Mouse (Mus musculus) CH12.LX (cell line): ENCODE results near the gene Foxp1. TPM values are rescaled to one million over a fixed set of nuclear protein-coding genes. Genes with fewer than 3 reads are reported as not detected.
A peak's percentile ranks its signal among the peaks of the same experiment; 100 is the strongest.

ENCODE experiments used
- DNase-seq: peaks from one replicate; pipeline ENCODE4 v3.0.0-alpha.2; 2013; ENCODE audit errors: extremely low read depth
- H3K27ac ChIP-seq: 2 replicates; pipeline ENCODE4 v1.5.1; 2012; ENCODE audit warnings: low read depth, mild to moderate bottlenecking, control low read depth, moderate library complexity; ENCODE audit not compliant: insufficient read depth
- H3K27me3 ChIP-seq: replicated peaks from 2 replicates; pipeline ENCODE3; 2012; ENCODE audit warnings: inconsistent platforms
- H3K36me3 ChIP-seq, 2 experiments: replicated peaks in 1 of 2; 2 replicates each; pipeline versions ENCODE3 to v1.6.1; 2012; ENCODE audit warnings: inconsistent platforms in 1 of 2, low read length in 1 of 2, mild to moderate bottlenecking in 1 of 2, mixed read lengths in 1 of 2, moderate library complexity in 1 of 2; ENCODE audit not compliant: control insufficient read depth in 1 of 2, insufficient read depth in 1 of 2
- H3K4me1 ChIP-seq, 2 experiments: 2 replicates each; pipeline ENCODE4 v1.6.1; 2012; ENCODE audit warnings: inconsistent platforms in 1 of 2, moderate library complexity in 1 of 2; ENCODE audit not compliant: insufficient read depth in 2 of 2, control insufficient read depth in 1 of 2
- H3K4me2 ChIP-seq: 2 replicates; pipeline ENCODE4 v1.6.1; 2012; ENCODE audit warnings: low read depth, mild to moderate bottlenecking, control low read depth; ENCODE audit not compliant: poor library complexity, insufficient read depth, severe bottlenecking
- H3K4me3 ChIP-seq, 3 experiments: fragments of 150-350 bp in 1 of 3; sonication (generic) in 1 of 3; replicated peaks in 1 of 3; 2 replicates each; pipeline versions ENCODE3 to v1.5.1; 2011 to 2012; ENCODE audit warnings: low read depth in 2 of 3, low read length in 2 of 3, mild to moderate bottlenecking in 2 of 3, moderate library complexity in 2 of 3, control low read depth in 1 of 3, improper control_type of control experiment in 1 of 3, inconsistent platforms in 1 of 3, mixed read lengths in 1 of 3; ENCODE audit not compliant: poor library complexity in 1 of 3
- H3K79me2 ChIP-seq: replicated peaks from 2 replicates; pipeline ENCODE4 v1.6.1; 2012; ENCODE audit warnings: mild to moderate bottlenecking, moderate library complexity; ENCODE audit not compliant: control insufficient read depth, poor library complexity, insufficient read depth, severe bottlenecking; ENCODE audit errors: extremely low read depth
- H3K9ac ChIP-seq: 2 replicates; pipeline ENCODE4 v1.6.1; 2012; ENCODE audit warnings: low read depth, mild to moderate bottlenecking, control low read depth, moderate library complexity; ENCODE audit not compliant: insufficient read depth
- H3K9me3 ChIP-seq: replicated peaks from 2 replicates; pipeline ENCODE3; 2012; ENCODE audit warnings: low read length, inconsistent platforms, mixed read lengths
- CTCF ChIP-seq, 2 experiments: IDR thresholded peaks in 1 of 2; conservative IDR thresholded peaks in 1 of 2; 2 replicates each; pipeline ENCODE4 v1.5.1; 2011 to 2012; ENCODE audit warnings: low read depth in 2 of 2, low read length in 2 of 2, improper control_type of control experiment in 1 of 2, inconsistent platforms in 1 of 2, mild to moderate bottlenecking in 1 of 2, moderate library complexity in 1 of 2
- IRF4 ChIP-seq: IDR thresholded peaks from 2 replicates; pipeline ENCODE4 v1.6.1; 2014; ENCODE audit warnings: low read depth, mild to moderate bottlenecking, inconsistent platforms, low read length, improper control_type of control experiment
- JUN ChIP-seq: IDR thresholded peaks from 2 replicates; pipeline ENCODE4 v1.6.1; 2011; ENCODE audit warnings: low read depth, mild to moderate bottlenecking, low read length, improper control_type of control experiment, moderate library complexity; ENCODE audit not compliant: insufficient read depth
- MAFK ChIP-seq: IDR thresholded peaks from 2 replicates; pipeline ENCODE4 v1.6.1; 2011; ENCODE audit warnings: low read length, improper control_type of control experiment; ENCODE audit not compliant: insufficient replicate concordance
- MAX ChIP-seq: IDR thresholded peaks from 2 replicates; pipeline ENCODE4 v1.6.1; 2011; ENCODE audit warnings: low read length, improper control_type of control experiment
- NELFE ChIP-seq: IDR thresholded peaks from 2 replicates; pipeline ENCODE4 v1.6.1; 2011; ENCODE audit warnings: low read depth, low read length, improper control_type of control experiment
- POLR2A ChIP-seq: IDR thresholded peaks from 2 replicates; pipeline ENCODE4 v1.6.1; 2011; ENCODE audit warnings: low read depth, mild to moderate bottlenecking, improper control_type of control experiment, low read length
- POLR2AphosphoS2 ChIP-seq: IDR thresholded peaks from 2 replicates; pipeline ENCODE4 v1.6.1; 2011; ENCODE audit warnings: low read depth, low read length, improper control_type of control experiment
- RAD21 ChIP-seq: IDR thresholded peaks from 2 replicates; pipeline ENCODE4 v1.6.1; 2011; ENCODE audit warnings: low read depth, mild to moderate bottlenecking, low read length, improper control_type of control experiment, moderate library complexity
- RCOR1 ChIP-seq: conservative IDR thresholded peaks from 2 replicates; pipeline ENCODE4 v1.6.1; 2012; ENCODE audit warnings: low read depth, mild to moderate bottlenecking, inconsistent platforms, low read length, improper control_type of control experiment
- SIN3A ChIP-seq: IDR thresholded peaks from 2 replicates; pipeline ENCODE4 v1.6.1; 2012; ENCODE audit warnings: low read length, improper control_type of control experiment, inconsistent platforms
- TBP ChIP-seq: conservative IDR thresholded peaks from 2 replicates; pipeline ENCODE4 v1.6.1; 2011; ENCODE audit warnings: low read depth, low read length, improper control_type of control experiment
- TCF12 ChIP-seq: IDR thresholded peaks from 2 replicates; pipeline ENCODE4 v1.6.1; 2014; ENCODE audit warnings: low read depth, mild to moderate bottlenecking, inconsistent platforms, low read length, improper control_type of control experiment
- UBTF ChIP-seq: IDR thresholded peaks from 2 replicates; pipeline ENCODE4 v1.6.1; 2012; ENCODE audit warnings: low read depth, mild to moderate bottlenecking, inconsistent platforms, low read length, improper control_type of control experiment, moderate library complexity
- USF1 ChIP-seq: IDR thresholded peaks from 2 replicates; pipeline ENCODE4 v1.6.1; 2014; ENCODE audit warnings: low read depth, mild to moderate bottlenecking, inconsistent platforms, low read length, improper control_type of control experiment
- USF2 ChIP-seq: conservative IDR thresholded peaks from 2 replicates; pipeline ENCODE4 v1.6.1; 2011; ENCODE audit warnings: low read depth, low read length, improper control_type of control experiment
- ZC3H11A ChIP-seq: IDR thresholded peaks from 2 replicates; pipeline ENCODE4 v1.6.1; 2012; ENCODE audit warnings: low read depth, mild to moderate bottlenecking, inconsistent platforms, low read length, improper control_type of control experiment
- ZMIZ1 ChIP-seq: IDR thresholded peaks from 2 replicates; pipeline ENCODE4 v1.6.1; 2012; ENCODE audit warnings: low read depth, mild to moderate bottlenecking, inconsistent platforms, low read length, improper control_type of control experiment
- ZNF384 ChIP-seq: IDR thresholded peaks from 2 replicates; pipeline ENCODE4 v1.6.1; 2012; ENCODE audit warnings: low read depth, low read length, improper control_type of control experiment, inconsistent platforms
- dilution Hi-C: fragments of 300-500 bp; cut with MboI; formaldehyde crosslinking; loops from 2 replicates; pipeline ENCODE4 v1.14.3; 2020; ENCODE audit warnings: low sequenced_read_pairs; ENCODE audit not compliant: extremely low pct_unique_long_range_greater_than_20kb, extremely low pct_ligation_motif_present
- in situ Hi-C: fragments of 300-500 bp; cut with MboI; formaldehyde crosslinking; loops from 3 replicates; pipeline ENCODE4 v1.14.3; 2019; ENCODE audit warnings: low sequenced_read_pairs, low pct_ligation_motif_present, low pct_unique_long_range_greater_than_20kb, mixed read lengths
- polyA plus RNA-seq: library from polyadenylated mRNA; unstranded; fragments of >175 nt; gene quantifications from 2 replicates; pipeline ENCODE4 v1.2.1, GENCODE M21; 2012; ENCODE audit warnings: low read depth; ENCODE audit not compliant: insufficient read length
- total RNA-seq, 2 experiments: library from RNA; depleted of rRNA; stranded (reverse); fragments of 300-350 nt in 1 of 2; fragments of >200 nt in 1 of 2; gene quantifications; 2 replicates each; pipeline ENCODE4 v1.2.3; 2012 to 2014

Gene Foxp1
- total and polyA plus RNA-seq, 3 experiments, result 66.5 to 105 (median 87.4) TPM

DNA sequence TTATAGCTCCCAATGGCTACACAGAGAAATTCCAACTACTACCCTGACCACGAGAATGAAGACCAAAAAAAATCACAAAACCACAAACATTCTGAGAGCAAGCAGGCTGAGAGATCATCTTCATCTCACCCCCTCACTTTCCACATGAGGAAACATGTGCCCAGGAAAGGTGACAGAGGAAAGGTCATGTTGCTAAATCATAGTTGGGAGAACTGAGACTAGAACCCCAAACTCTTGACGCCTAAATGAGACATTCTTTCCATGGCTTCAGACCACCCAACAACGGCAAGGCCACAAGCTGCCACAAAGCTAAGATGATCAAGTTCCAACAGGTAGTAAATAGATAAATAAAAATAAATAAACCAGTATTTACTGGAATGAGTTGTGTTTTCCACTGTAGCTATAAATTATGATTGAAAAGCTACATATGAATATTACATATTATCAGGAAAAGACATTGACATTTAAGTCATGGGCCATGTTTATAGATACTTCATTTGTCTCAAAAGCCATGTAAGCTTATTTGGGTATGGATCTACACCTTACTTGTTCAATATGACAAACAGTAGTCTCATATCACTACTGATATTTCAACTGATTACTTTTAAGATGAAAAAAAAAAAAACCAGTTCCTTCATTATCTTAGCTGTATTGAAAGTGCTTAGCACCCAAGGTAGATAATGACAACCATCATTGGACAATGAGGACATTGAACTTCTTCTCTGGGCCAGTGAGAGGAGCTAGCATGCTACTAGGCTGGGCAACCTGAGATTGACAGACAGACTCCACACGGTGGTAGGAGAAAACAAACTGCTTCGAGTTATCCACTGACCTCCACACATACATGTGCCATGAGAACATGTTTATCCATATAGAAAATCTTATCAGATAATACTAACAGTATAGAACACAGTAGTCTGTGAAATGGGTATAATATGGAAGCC, 476.4 kb downstream of the Foxp1 start (continued):
- TF ChIP-seq USF1 (no peak), MAX (peak; percentile 75; the same call in 1 of the 2 replicates), POLR2A (no peak), ZMIZ1 (no peak), ZC3H11A (no peak; the same call in 1 of the 2 replicates), CTCF (conservative IDR thresholded peaks at IDR 0.05 in 1 of 2, IDR thresholded peaks at IDR 0.05 in 1 of 2; ENCODE audit: low read depth in 2 of 2, low read length in 2 of 2) (peak in 1 of 2 experiments; percentile 73; a peak in 2 of 4 replicates), MAFK (0 out of 2 replicates have a peak, but pooled peaks have one; percentile 21), RCOR1 (no peak), NELFE (no peak), RAD21 (peak; percentile 77), TCF12 (0 out of 2 replicates have a peak, but pooled peaks have one; percentile 30), POLR2AphosphoS2 (no peak), UBTF (no peak), SIN3A (0 out of 2 replicates have a peak, but pooled peaks have one; percentile 40), USF2 (no peak)

GRCm38 (mm10) chr6:99043932-99044664, 478.4 kb downstream of the Foxp1 start:
- DNase-seq, result no peak
- dilution Hi-C loops, result no loop called here
- Histone ChIP-seq H3K4me2 (peak overlapping the region; percentile 76), H3K4me3 (peak overlapping the region in 2 of 3 experiments; percentile 8 to 66), H3K27me3 (no peaks in the 10 kb centered on the region), H3K4me1 (peaks cover 33 to 88% of the 10 kb centered on the region in 2 experiments), H3K9ac (peak overlapping the region; percentile 98), H3K36me3 (peaks cover 36 to 51% of the 10 kb centered on the region in 2 experiments), H3K79me2 (peaks cover 65% of the 10 kb centered on the region), H3K27ac (peak overlapping the region; percentile 100), H3K9me3 (no peaks in the 10 kb centered on the region)
- no peak; the same call in 1 of the 2 replicates for TF ChIP-seq JUN
- peak; percentile 94 for TF ChIP-seq ZNF384
- TF ChIP-seq TBP, result peak; percentile 66; the same call in 1 of the 2 replicates
- peak; percentile 21; the same call in 1 of the 2 replicates for TF ChIP-seq POLR2A
- TF ChIP-seq IRF4, result peak; percentile 62
- in situ Hi-C loops, result no loop called here
